Mouse (Mus musculus) c-Kit-negative CD71-positive TER-119-positive erythroid progenitor cells, embryonic 14.5 days (primary cell): ENCODE results near the gene Cdc14b.

Experiments used
- DNase-seq: peaks from one replicate; pipeline ENCODE4 v3.0.0-alpha.2; 2013; ENCODE audit warnings: low read depth, low spot score

Gene Cdc14b

GRCm38 (mm10) chr13:64178746-64179652, 96.1 kb downstream of the Cdc14b start:
- DNase-seq, result no peak

DNA sequence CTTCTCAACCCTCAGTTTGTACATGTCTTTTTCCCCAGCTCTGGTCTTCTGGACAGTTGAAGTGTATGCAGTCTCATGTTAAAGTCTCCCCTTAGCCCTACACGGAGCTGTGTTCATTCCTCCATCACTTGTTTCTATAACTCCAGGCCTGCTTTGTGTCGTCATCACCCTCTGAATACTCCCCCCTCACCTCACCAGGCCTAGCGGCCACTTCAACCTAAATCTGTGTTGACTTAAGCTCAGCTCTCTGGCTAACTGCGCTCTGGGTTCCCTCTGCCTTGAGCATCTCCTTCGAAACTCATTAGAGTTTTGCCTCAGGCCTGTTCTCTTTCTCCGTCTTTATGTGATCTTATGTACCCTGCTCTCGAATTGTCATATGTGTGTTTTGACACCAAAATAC, 97.1 kb downstream of the Cdc14b start:
- DNase-seq, result no peak

GRCm38 (mm10) chr13:64169746-64170145, 105.3 kb downstream of the Cdc14b start:
- no peak for DNase-seq

GRCm38 (mm10) chr13:64163147-64163715, 111.9 kb downstream of the Cdc14b start:
- DNase-seq, result no peak

- no peak for DNase-seq
These were observed 112.5 kb downstream of the Cdc14b start for GRCm38 (mm10) chr13:64162626-64163025.

GRCm38 (mm10) chr13:64161916-64162611, 113.0 kb downstream of the Cdc14b start:
- no peak for DNase-seq

DNA sequence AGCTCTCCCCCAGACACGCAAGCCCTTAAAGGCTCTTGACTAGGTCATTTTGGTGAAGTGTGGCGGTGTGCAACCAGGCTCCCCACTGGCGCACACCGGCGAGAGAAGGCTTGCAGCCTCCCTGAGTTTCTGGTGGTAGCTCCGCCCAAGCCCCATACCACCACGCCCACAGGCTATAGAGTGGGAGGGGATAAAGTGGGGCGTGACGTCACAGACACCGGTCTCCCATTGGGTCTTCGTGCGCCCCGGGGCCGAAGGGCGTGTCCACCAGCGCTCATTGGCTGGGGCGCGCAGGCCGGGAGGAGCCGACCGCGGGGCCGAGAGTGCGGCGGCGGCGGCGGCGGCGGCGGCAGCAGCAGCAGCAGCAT, 113.6 kb downstream of the Cdc14b start, which contains the start of gene Habp4:
TSS of gene Habp4 (plus strand) at position 277 of the 368 bp plus-strand sequence.
- DNase-seq, result peak; percentile 97

DNA sequence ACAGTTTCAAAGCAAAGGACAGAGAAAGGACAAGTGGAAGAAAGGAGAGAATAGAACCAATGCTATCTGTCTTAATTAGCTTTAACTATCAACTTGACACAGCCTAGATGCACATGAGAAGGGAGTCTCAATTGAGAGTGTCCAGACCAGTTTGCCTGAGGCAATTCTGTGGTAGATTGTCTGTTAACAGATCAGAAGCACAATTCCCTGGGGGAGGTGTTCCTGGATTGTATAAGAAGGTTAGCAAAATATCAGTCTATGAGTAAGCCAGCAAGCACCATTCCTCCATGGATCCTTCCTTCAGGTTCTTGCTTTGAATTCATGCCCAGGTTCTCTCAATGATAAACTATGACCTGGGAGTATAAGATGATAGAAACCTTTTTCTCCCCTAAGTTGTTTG, 118.1 kb downstream of the Cdc14b start:
- DNase-seq, result no peak

DNA sequence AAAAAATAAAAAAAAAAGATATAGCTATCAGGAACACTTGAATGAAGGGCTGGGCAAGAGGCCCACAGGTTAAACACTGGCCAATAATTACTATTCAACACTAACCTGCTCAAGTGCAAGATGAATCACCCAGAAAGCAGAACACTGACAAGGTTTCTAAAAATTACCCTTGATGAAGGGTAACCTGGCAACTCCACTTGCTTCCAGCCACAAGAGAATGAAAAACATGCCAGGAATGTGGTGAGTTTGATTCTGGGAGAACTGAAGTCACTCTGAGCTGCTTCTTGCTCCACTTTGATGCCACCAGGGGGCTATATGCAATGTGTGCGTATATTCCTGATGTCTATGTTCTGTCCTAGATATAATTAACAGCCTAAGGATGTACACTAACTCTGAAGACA, 119.9 kb downstream of the Cdc14b start:
- no peak for DNase-seq

DNA sequence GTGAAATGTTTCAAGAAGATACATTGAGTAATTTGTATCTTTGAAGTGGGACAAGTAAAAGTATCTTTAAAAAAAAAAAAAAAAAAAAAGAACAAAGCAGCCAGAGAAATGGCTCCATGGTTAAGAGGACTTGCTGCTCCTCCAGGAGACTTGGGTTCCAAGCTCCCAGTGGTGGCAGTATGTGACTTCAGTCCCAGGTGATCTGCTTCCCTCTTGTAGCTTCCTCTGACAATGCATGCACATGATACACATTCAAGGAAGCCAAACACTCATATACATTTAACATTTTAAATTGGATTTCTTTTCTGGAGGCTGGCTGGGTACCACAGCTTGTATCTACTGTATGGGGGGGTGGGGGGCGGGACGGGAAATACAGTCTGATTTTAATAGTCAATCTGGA, 120.4 kb downstream of the Cdc14b start:
- no peak for DNase-seq

- no peak for DNase-seq
These were observed 121.3 kb downstream of the Cdc14b start for GRCm38 (mm10) chr13:64153751-64154267.

- DNase-seq, result peak; percentile 93
These were observed 121.9 kb downstream of the Cdc14b start, which contains the start of gene Zfp367 for GRCm38 (mm10) chr13:64153083-64153682. Zfp367 (minus strand) TSS chr13:64153202.

DNA sequence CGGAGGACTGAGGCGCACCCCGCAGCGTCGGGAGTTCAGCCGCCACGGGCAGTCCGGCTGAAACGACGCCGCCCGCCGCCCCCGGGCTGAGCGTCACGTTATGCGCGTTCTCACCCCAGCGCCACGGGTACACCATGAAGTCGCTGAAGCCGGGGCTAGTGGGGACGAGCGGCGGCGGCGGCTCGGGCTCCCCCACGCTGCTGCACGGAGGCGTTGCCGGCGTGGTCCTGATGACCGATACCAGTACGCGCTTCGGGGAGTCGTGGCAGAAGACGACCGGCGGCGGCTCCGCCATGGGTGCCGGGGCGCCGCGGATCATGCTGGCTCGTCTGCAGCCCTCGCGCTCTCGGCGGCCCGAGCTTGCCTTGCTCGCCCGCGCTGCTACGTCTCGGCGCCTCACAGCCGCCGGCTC, 122.4 kb downstream of the Cdc14b start:
- no peak for DNase-seq

GRCm38 (mm10) chr13:64152241-64152669, 122.8 kb downstream of the Cdc14b start:
- DNase-seq, result peak; percentile 77

GRCm38 (mm10) chr13:64150121-64150520, 125.0 kb downstream of the Cdc14b start:
- no peak for DNase-seq
